Mouse (Mus musculus): ENCODE data around the gene Hrasls5.

Gene Hrasls5

GRCm38 (mm10) chr19:7611942-7612757 lies at the start of gene Hrasls5:
TSS of gene Hrasls5 (plus strand) at chr19:7612541.
- no peak for DNase-seq (ENCODE audit: low spot score in 2 of 2)

GRCm38 (mm10) chr19:7562601-7563129 lies 49.7 kb upstream of the Hrasls5 start:
- no peak for DNase-seq (ENCODE audit: low spot score in 2 of 2)

- no peak for DNase-seq (ENCODE audit: low spot score in 2 of 2)
Measured at GRCm38 (mm10) chr19:7563676-7564075, 48.7 kb upstream of the Hrasls5 start.

GRCm38 (mm10) chr19:7564457-7564856 lies 47.9 kb upstream of the Hrasls5 start:
- DNase-seq (ENCODE audit: low spot score in 2 of 2): no peak

- no peak for DNase-seq (ENCODE audit: low spot score in 2 of 2)
Measured at GRCm38 (mm10) chr19:7566826-7567225, 45.5 kb upstream of the Hrasls5 start.

- DNase-seq (ENCODE audit: low spot score in 2 of 2): no peak
Measured at GRCm38 (mm10) chr19:7568364-7568763, 44.0 kb upstream of the Hrasls5 start.

GRCm38 (mm10) chr19:7569650-7570049 lies 42.7 kb upstream of the Hrasls5 start:
- no peak for DNase-seq (ENCODE audit: low spot score in 2 of 2)

- DNase-seq (ENCODE audit: low spot score in 2 of 2): no peak
Measured at GRCm38 (mm10) chr19:7576180-7576579, 36.2 kb upstream of the Hrasls5 start.

- no peak for DNase-seq (ENCODE audit: low spot score in 2 of 2)
Measured at GRCm38 (mm10) chr19:7577710-7578109, 34.6 kb upstream of the Hrasls5 start.

- DNase-seq (ENCODE audit: low spot score in 2 of 2): no peak
Measured at GRCm38 (mm10) chr19:7581042-7581441, 31.3 kb upstream of the Hrasls5 start.

- DNase-seq (ENCODE audit: low spot score in 2 of 2): no peak
Measured at GRCm38 (mm10) chr19:7583101-7583500, 29.2 kb upstream of the Hrasls5 start.

- no peak for DNase-seq (ENCODE audit: low spot score in 2 of 2)
Measured at GRCm38 (mm10) chr19:7583599-7583998, 28.7 kb upstream of the Hrasls5 start.

GRCm38 (mm10) chr19:7585279-7585678 lies 27.1 kb upstream of the Hrasls5 start:
- no peak for DNase-seq (ENCODE audit: low spot score in 2 of 2)

- no peak for DNase-seq (ENCODE audit: low spot score in 2 of 2)
Measured at GRCm38 (mm10) chr19:7585764-7586163, 26.6 kb upstream of the Hrasls5 start.

- no peak for DNase-seq (ENCODE audit: low spot score in 2 of 2)
Measured at GRCm38 (mm10) chr19:7590795-7591194, 21.5 kb upstream of the Hrasls5 start.

- DNase-seq (ENCODE audit: low spot score in 2 of 2): no peak
Measured at GRCm38 (mm10) chr19:7592018-7592417, 20.3 kb upstream of the Hrasls5 start.

- DNase-seq (ENCODE audit: low spot score in 2 of 2): no peak
Measured at GRCm38 (mm10) chr19:7595534-7595933, 16.8 kb upstream of the Hrasls5 start.

- no peak for DNase-seq (ENCODE audit: low spot score in 2 of 2)
Measured at GRCm38 (mm10) chr19:7598481-7598880, 13.9 kb upstream of the Hrasls5 start.

- no peak for DNase-seq (ENCODE audit: low spot score in 2 of 2)
Measured at GRCm38 (mm10) chr19:7601551-7601950, 10.8 kb upstream of the Hrasls5 start.

GRCm38 (mm10) chr19:7604107-7604506 lies 8.2 kb upstream of the Hrasls5 start:
- DNase-seq (ENCODE audit: low spot score in 2 of 2): no peak

GRCm38 (mm10) chr19:7605013-7605412 lies 7.3 kb upstream of the Hrasls5 start:
- no peak for DNase-seq (ENCODE audit: low spot score in 2 of 2)

GRCm38 (mm10) chr19:7605930-7606783 lies 6.2 kb upstream of the Hrasls5 start:
- peak in 1 of 2 experiments; percentile 76 for DNase-seq (ENCODE audit: low spot score in 2 of 2)
